Mouse (Mus musculus) kidney, embryonic 16.5 days (tissue): ENCODE results near the gene Ubqln4. TPM values are rescaled to one million over a fixed set of nuclear protein-coding genes. Genes with fewer than 3 reads are reported as not detected.

ENCODE experiments used
- ATAC-seq: fragments of 200-750 bp; cut with Nextera tagmentation; 2 replicates; pipeline ENCODE4 v1.8.0; 2017; ENCODE audit warnings: moderate TSS enrichment; ENCODE audit not compliant: low FRiP score, low TSS enrichment
- H3K27ac ChIP-seq: fragments of 300-500 bp; sonication (generic); 2 replicates; pipeline ENCODE4 v1.5.1; 2014; ENCODE audit warnings: low read length
- H3K27me3 ChIP-seq: fragments of 300-500 bp; sonication (generic); 2 replicates; pipeline ENCODE4 v1.6.1; 2014; ENCODE audit warnings: low read length, control low read depth, mixed read lengths; ENCODE audit not compliant: insufficient read depth
- H3K36me3 ChIP-seq: fragments of 300-500 bp; sonication (generic); 2 replicates; pipeline ENCODE4 v1.6.1; 2014; ENCODE audit warnings: low read length, control low read depth, mixed read lengths; ENCODE audit not compliant: insufficient read depth
- H3K4me1 ChIP-seq: fragments of 300-500 bp; sonication (generic); 2 replicates; pipeline ENCODE4 v1.6.1; 2014; ENCODE audit warnings: low read length, control low read depth, mixed read lengths; ENCODE audit not compliant: insufficient read depth
- H3K4me2 ChIP-seq: fragments of 300-500 bp; sonication (generic); replicated peaks from 2 replicates; pipeline ENCODE4 v1.6.1; 2014; ENCODE audit warnings: low read depth, low read length
- H3K4me3 ChIP-seq: fragments of 300-500 bp; sonication (generic); 2 replicates; pipeline ENCODE4 v1.5.1; 2014; ENCODE audit warnings: mild to moderate bottlenecking, low read length
- H3K9ac ChIP-seq: fragments of 300-500 bp; sonication (generic); replicated peaks from 2 replicates; pipeline ENCODE4 v1.6.1; 2014; ENCODE audit warnings: low read length
- H3K9me3 ChIP-seq: fragments of 300-500 bp; sonication (generic); 2 replicates; pipeline ENCODE4 v1.6.1; 2016; ENCODE audit warnings: low read length, control low read depth
- WGBS: fragments of 180-500 bp; shearing (Covaris S2); extraction: QIAGEN DNeasy Blood & Tissue Kit; methylation state at CpG from one replicate; pipeline ENCODE4 v1.1.7; 2014; 5-methylcytosine and 5-hydroxymethylcytosine counted together
- microRNA counts: library from miRNA; unstranded; fragments of <30 nt; microRNA quantifications from one replicate; lab custom pipeline; 2016
- microRNA-seq: library from miRNA; unstranded; fragments of <30 nt; microRNA quantifications from one replicate; pipeline ENCODE4, GENCODE M21; 2016
- polyA plus RNA-seq: library from polyadenylated mRNA; unstranded; fragments of >200 nt; fragmentation: Nextera tagmentation; extraction: Ambion mirVana; gene quantifications from 2 replicates; pipeline ENCODE4 v1.2.1, GENCODE M21; 2015

Ubqln4 gene
- polyA plus RNA-seq, 1 experiment from 2014 or later = 52.7 TPM

DNA sequence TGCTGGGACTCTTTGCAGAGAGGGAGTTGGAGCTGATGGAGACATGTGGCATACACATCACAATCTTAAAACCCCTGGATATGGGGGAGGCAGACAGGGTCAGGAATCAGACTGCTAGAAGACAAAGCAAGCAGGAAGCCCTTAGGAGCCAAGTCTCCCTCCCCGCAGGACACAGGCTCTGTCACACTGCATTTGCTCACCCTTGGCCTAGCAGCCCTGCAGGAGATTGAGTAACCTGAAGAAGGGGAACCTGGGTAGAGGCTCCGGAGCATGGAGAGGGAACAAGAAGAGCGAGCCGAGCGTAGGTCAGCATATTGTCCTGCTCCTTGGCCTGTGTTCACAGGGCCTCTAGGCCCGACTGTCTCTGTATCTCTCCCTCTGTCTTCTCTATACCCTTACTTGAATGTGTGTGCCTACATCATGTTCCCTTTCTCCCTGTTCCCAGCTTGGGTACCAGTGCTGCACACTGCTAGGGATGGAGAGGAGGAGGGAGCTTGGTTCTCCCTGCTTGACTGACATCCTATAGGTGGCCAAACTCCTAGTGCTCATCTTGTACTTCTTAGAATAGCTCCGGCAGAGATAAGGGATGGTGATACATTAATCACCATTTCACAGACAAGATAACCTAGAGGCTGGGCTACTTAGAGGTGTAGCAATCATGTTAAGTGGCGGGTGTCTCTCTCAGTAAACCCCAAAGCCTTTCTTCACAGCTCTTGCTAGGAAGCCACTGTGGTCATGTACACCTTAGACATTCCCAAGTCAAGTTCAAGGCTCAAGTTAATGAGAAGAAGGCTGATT, 64.7 kb downstream of the Ubqln4 start:
- Histone ChIP-seq H3K4me1 (peaks cover 35% of the 10 kb centered on the region), H3K4me2 (no peak overlapping the region), H3K4me3 (no peak overlapping the region), H3K9ac (no peak overlapping the region), H3K36me3 (no peaks in the 10 kb centered on the region), H3K27me3 (no peaks in the 10 kb centered on the region), H3K9me3 (no peaks in the 10 kb centered on the region), H3K27ac (peak overlapping the region; percentile 47; the same call in 1 of the 2 replicates)
- 49% methylated on average over 8 of the region's 8 CpGs for WGBS
- ATAC-seq = no peak

MicroRNA genes within 50 kb of the gene (microRNA counts, 519-probe panel; counts per million panel counts)
- microRNA mmu-miR-1905 (lab: Ali Mortazavi, UCI) = 104 counts per million, percentile 35 among the panel's probes with 10 or more counts

Small RNA genes lying within 50 kb of the gene (microRNA-seq; reads per million reads assigned to microRNA genes)
- gene Mir1905 = not detected

Other genes starting within 250 kb of the Ubqln4 start
- 273 and 278 TPM in 2 replicates for gene Glmp, start 228.7 kb upstream of the Ubqln4 start, polyA plus RNA-seq
- gene Tmem79, start 217.6 kb upstream of the Ubqln4 start, polyA plus RNA-seq = 7.8 and 7.9 TPM in 2 replicates
- gene Smg5, start 217.5 kb upstream of the Ubqln4 start, polyA plus RNA-seq = 54.7 and 61.8 TPM in 2 replicates
- gene Paqr6, start 189.2 kb upstream of the Ubqln4 start, polyA plus RNA-seq = 19.1 and 22.1 TPM in 2 replicates
- gene Bglap3, start 181.0 kb upstream of the Ubqln4 start, polyA plus RNA-seq = 0.22 and 0.71 TPM in 2 replicates
- not detected in 2 replicates for gene Bglap2, start 175.1 kb upstream of the Ubqln4 start, polyA plus RNA-seq
- 0.56 TPM in 1 of 2 replicates, not detected in the other for gene Bglap, start 169.3 kb upstream of the Ubqln4 start, polyA plus RNA-seq
- 144 and 152 TPM in 2 replicates for gene Pmf1, start 143.4 kb upstream of the Ubqln4 start, polyA plus RNA-seq
- gene Slc25a44, start 128.6 kb upstream of the Ubqln4 start, polyA plus RNA-seq = 21.7 and 22.2 TPM in 2 replicates
- 19.6 and 25.3 TPM in 2 replicates for gene Sema4a, start 92.6 kb upstream of the Ubqln4 start, polyA plus RNA-seq
- gene Lmna, start 43.8 kb upstream of the Ubqln4 start, polyA plus RNA-seq = 89.9 and 100 TPM in 2 replicates
- 18.6 and 20.7 TPM in 2 replicates for gene Mex3a, start 21.4 kb upstream of the Ubqln4 start, polyA plus RNA-seq
- 17.3 and 23.9 TPM in 2 replicates for gene Rab25, start 5.5 kb upstream of the Ubqln4 start, polyA plus RNA-seq
- gene Lamtor2, start 684 bp upstream of the Ubqln4 start, polyA plus RNA-seq = 189 and 207 TPM in 2 replicates
- gene Ssr2, start 22.1 kb downstream of the Ubqln4 start, polyA plus RNA-seq = 269 and 323 TPM in 2 replicates
- 103 and 119 TPM in 2 replicates for gene Arhgef2, start 52.2 kb downstream of the Ubqln4 start, polyA plus RNA-seq
- gene Rxfp4, start 99.4 kb downstream of the Ubqln4 start, polyA plus RNA-seq = not detected in 2 replicates
- 92.2 and 97.3 TPM in 2 replicates for gene Khdc4, start 132.0 kb downstream of the Ubqln4 start, polyA plus RNA-seq
- gene Rit1, start 163.1 kb downstream of the Ubqln4 start, polyA plus RNA-seq = 59.5 and 59.6 TPM in 2 replicates
- 12.6 and 13.7 TPM in 2 replicates for gene Syt11, start 221.4 kb downstream of the Ubqln4 start, polyA plus RNA-seq